Mouse (Mus musculus) stomach, postnatal 0 days (tissue): ENCODE data around the gene Alpk1. TPM values are rescaled to one million over a fixed set of nuclear protein-coding genes. Genes with fewer than 3 reads are reported as not detected.

Experiments used
- ATAC-seq: fragments of 200-750 bp; cut with Nextera tagmentation; 2 replicates; pipeline ENCODE4 v1.8.0; 2017; ENCODE audit not compliant: low FRiP score, low TSS enrichment
- DNase-seq: peaks from one replicate; pipeline ENCODE4 v3.0.0-alpha.2; 2016; ENCODE audit warnings: low spot score
- H3K27ac ChIP-seq: fragments of 300-500 bp; sonication (generic); replicated peaks from 2 replicates; pipeline ENCODE4 v1.5.1; 2014; ENCODE audit warnings: mild to moderate bottlenecking, control low read depth
- H3K27me3 ChIP-seq: fragments of 300-500 bp; sonication (generic); 2 replicates; pipeline ENCODE4 v1.6.1; 2014; ENCODE audit warnings: low read length; ENCODE audit not compliant: control insufficient read depth, insufficient read depth
- H3K36me3 ChIP-seq: fragments of 300-500 bp; sonication (generic); 2 replicates; pipeline ENCODE4 v1.6.1; 2014; ENCODE audit warnings: low read length, mixed read lengths; ENCODE audit not compliant: control insufficient read depth, insufficient read depth
- H3K4me1 ChIP-seq: fragments of 300-500 bp; sonication (generic); replicated peaks from 2 replicates; pipeline ENCODE4 v1.6.1; 2014; ENCODE audit warnings: antibody characterized with exemption; ENCODE audit not compliant: control insufficient read depth, insufficient read depth
- H3K4me2 ChIP-seq: fragments of 300-500 bp; sonication (generic); replicated peaks from 2 replicates; pipeline ENCODE4 v1.6.1; 2014; ENCODE audit warnings: low read depth, mild to moderate bottlenecking, control low read depth, moderate library complexity
- H3K4me3 ChIP-seq: fragments of 300-500 bp; sonication (generic); 2 replicates; pipeline ENCODE4 v1.5.1; 2014; ENCODE audit warnings: low read depth, low read length, control low read depth
- H3K9ac ChIP-seq: fragments of 300-500 bp; sonication (generic); 2 replicates; pipeline ENCODE4 v1.6.1; 2014; ENCODE audit warnings: mild to moderate bottlenecking, low read length, control low read depth, mixed read lengths
- H3K9me3 ChIP-seq: fragments of 300-500 bp; sonication (generic); 2 replicates; pipeline ENCODE4 v1.6.1; 2016; ENCODE audit warnings: low read length; ENCODE audit not compliant: control insufficient read depth
- CTCF ChIP-seq: IDR thresholded peaks from 2 replicates; pipeline ENCODE4 v1.5.1; 2016; ENCODE audit warnings: antibody characterized with exemption, low read depth, mild to moderate bottlenecking, moderate library complexity
- EP300 ChIP-seq: optimal IDR thresholded peaks from 2 replicates; pipeline ENCODE3; 2016; ENCODE audit warnings: antibody characterized with exemption
- WGBS: fragments of 180-500 bp; shearing (Covaris S2); extraction: QIAGEN DNeasy Blood & Tissue Kit; methylation state at CpG from one replicate; pipeline ENCODE4 v1.1.7; 2014; 5-methylcytosine and 5-hydroxymethylcytosine counted together
- polyA plus RNA-seq: library from polyadenylated mRNA; unstranded; fragments of >200 nt; fragmentation: Nextera tagmentation; extraction: Ambion mirVana; gene quantifications from 2 replicates; pipeline ENCODE4 v1.2.1, GENCODE M21; 2015

Gene Alpk1
- polyA plus RNA-seq, 1 experiment from 2014 or later, result 1.5 TPM

- Histone ChIP-seq H3K4me3 (no peak overlapping the region), H3K36me3 (no peaks in the 10 kb centered on the region), H3K9me3 (no peaks in the 10 kb centered on the region), H3K9ac (no peak overlapping the region), H3K4me1 (no peaks in the 10 kb centered on the region; the same call in 1 of the 2 replicates), H3K4me2 (no peak overlapping the region), H3K27me3 (no peaks in the 10 kb centered on the region), H3K27ac (no peak overlapping the region)
- no peak for TF ChIP-seq EP300
- no peak for TF ChIP-seq CTCF
- DNase-seq (no peak), ATAC-seq (no peak)
- WGBS, result 51% methylated on average over 4 of the region's 4 CpGs
Measured at GRCm38 (mm10) chr3:127701196-127701825, 79.0 kb downstream of the Alpk1 start.

DNA sequence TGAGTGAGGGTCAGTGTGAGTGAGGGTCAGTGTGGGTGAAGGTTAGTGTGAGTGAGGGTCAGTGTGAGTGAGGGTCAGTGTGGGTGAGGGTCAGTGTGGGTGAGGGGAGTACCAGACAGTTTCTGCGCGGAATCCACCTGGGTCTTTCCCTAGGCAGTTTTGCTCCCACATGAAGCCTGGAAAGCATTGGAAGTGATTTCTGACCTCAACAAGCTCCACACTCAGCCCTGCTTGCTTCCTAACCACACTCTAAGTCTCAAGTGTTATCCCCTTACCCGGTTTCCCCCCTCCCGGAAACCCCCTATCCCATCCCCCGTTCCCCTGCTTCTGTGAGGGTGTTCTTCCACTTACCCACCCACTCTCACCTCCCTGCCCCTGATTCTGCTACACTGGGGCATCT is 81.7 kb downstream of the Alpk1 start:
- no peak overlapping the region for H3K4me3 ChIP-seq
- TF ChIP-seq CTCF, result no peak
- no peak for TF ChIP-seq EP300
- H3K9ac ChIP-seq, result no peak overlapping the region
- 83% methylated on average over 5 of the region's 5 CpGs for WGBS
- ATAC-seq (no peak), DNase-seq (no peak)
- no peak overlapping the region for H3K4me2 ChIP-seq
- peaks cover 4% of the 10 kb centered on the region; the same call in 1 of the 2 replicates for H3K27me3 ChIP-seq
- H3K27ac ChIP-seq, result no peak overlapping the region
- H3K36me3 ChIP-seq, result no peaks in the 10 kb centered on the region
- H3K4me1 ChIP-seq, result no peaks in the 10 kb centered on the region
- H3K9me3 ChIP-seq, result no peaks in the 10 kb centered on the region

- Histone ChIP-seq H3K4me3 (no peak overlapping the region), H3K27ac (no peak overlapping the region), H3K27me3 (peaks cover 4% of the 10 kb centered on the region; the same call in 1 of the 2 replicates), H3K9ac (no peak overlapping the region), H3K4me2 (no peak overlapping the region), H3K9me3 (no peaks in the 10 kb centered on the region), H3K4me1 (no peaks in the 10 kb centered on the region), H3K36me3 (no peaks in the 10 kb centered on the region)
- peak; percentile 37 for DNase-seq
- ATAC-seq, result peak; percentile 87
- 67% methylated on average over 11 of the region's 11 CpGs for WGBS
- TF ChIP-seq CTCF (no peak), EP300 (no peak)
Measured at GRCm38 (mm10) chr3:127696541-127696940, 83.8 kb downstream of the Alpk1 start.

DNA sequence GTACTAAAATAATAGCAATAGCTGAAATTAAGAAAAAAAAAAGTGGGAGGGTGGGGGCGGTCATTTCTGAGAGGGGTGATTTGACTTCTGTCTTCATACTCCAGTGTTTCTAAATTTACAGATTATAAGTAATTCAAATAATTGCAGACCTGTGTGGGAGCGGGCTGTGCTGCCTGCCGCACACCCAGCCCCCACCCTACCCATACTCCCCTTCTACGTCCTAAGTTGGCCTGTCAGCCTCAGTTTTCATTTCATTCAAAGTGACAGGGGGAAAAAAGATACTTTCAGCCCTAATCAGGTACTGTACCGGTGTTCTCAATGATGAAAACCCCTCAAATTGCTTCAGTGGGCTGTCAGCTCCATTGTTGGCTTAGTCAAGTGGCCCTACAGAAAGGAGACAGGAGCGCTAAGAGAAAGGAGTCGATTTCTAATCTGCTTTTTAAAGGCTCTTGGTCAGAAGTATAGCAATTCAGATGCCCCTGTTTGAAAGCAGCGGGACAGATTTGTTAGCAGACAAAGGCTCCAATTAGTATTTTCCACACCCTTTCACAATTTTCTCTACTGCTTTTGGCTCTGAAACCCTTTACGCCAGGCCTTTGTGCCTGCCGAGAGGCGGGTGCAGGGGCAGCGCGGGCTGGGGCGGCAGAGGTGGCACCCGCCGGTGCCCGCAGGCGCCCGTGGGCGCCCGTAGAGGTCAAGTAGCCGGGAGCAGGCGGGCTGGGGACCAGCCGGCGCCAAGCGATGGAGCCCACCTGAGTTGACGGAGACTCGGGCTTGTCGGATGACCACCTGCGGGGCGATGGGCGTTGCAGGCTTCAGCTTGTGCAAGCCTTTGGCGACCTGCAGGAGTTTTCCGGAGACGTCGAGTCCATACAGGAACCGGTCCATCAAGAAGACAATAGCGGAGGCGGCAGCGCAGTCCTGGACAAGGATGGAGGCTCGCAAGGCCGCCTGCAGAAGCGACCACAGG is 85.2 kb downstream of the Alpk1 start:
- peaks cover 4% of the 10 kb centered on the region; the same call in 1 of the 2 replicates for H3K27me3 ChIP-seq
- no peak overlapping the region for H3K4me3 ChIP-seq
- no peaks in the 10 kb centered on the region for H3K4me1 ChIP-seq
- no peak for ATAC-seq
- no peak for TF ChIP-seq EP300
- TF ChIP-seq CTCF, result no peak
- H3K9me3 ChIP-seq, result no peaks in the 10 kb centered on the region
- no peak overlapping the region for H3K4me2 ChIP-seq
- H3K36me3 ChIP-seq, result no peaks in the 10 kb centered on the region
- DNase-seq, result no peak
- no peak overlapping the region for H3K9ac ChIP-seq
- 35% methylated on average over 42 of the region's 43 CpGs for WGBS
- no peak overlapping the region for H3K27ac ChIP-seq

DNA sequence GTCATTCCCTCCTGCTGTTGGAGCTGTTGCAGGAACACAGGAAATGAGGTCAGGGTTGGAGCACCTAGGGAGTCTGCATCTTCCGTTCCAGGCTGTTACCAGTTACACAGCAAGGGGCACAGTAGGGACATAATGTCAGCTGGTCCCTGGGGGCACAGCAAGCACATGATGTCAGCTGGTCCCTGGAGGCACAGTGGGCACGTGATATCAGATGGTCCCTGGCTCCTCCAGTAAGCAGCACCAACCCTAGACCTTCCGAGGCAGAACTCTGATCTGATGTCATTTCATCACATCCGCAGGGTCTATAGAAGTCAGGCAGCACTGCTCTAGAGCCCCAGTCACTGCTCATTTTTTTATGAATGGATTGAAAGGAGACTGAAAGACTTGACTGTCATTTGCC is 89.1 kb downstream of the Alpk1 start:
- Histone ChIP-seq H3K27me3 (peaks cover 4% of the 10 kb centered on the region; the same call in 1 of the 2 replicates), H3K9ac (no peak overlapping the region), H3K4me3 (no peak overlapping the region), H3K4me1 (no peaks in the 10 kb centered on the region), H3K9me3 (no peaks in the 10 kb centered on the region), H3K27ac (no peak overlapping the region), H3K4me2 (no peak overlapping the region), H3K36me3 (no peaks in the 10 kb centered on the region)
- ATAC-seq (no peak), DNase-seq (no peak)
- 72% methylated on average over 4 of the region's 4 CpGs for WGBS
- TF ChIP-seq CTCF (no peak), EP300 (no peak)

DNA sequence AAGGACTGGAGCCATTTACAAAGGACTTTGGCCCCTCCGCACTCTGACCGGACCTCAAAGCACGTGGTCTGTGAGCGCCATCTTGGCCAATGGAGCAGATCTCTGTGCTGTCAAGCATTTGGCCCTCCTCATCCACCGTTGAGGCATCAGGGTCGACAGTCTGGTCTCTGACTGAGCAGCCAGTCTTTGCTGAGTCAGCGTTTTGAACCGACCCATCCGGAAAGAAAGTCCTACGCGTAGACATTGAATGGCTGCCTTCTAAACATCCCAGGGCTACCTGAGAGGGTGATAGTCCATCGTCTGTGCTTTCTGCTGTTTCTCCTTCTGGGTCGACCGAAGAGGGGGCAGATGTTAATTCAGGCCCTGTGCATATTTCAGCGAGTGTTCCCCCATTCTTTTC is 100.6 kb downstream of the Alpk1 start:
- no peak for DNase-seq
- Histone ChIP-seq H3K4me2 (no peak overlapping the region), H3K27me3 (no peaks in the 10 kb centered on the region), H3K36me3 (no peaks in the 10 kb centered on the region), H3K4me3 (no peak overlapping the region), H3K9ac (no peak overlapping the region), H3K4me1 (no peaks in the 10 kb centered on the region), H3K27ac (no peak overlapping the region), H3K9me3 (no peaks in the 10 kb centered on the region)
- TF ChIP-seq EP300 (no peak), CTCF (no peak)
- WGBS, result 93% methylated on average over 15 of the region's 15 CpGs
- no peak for ATAC-seq
